Mouse (Mus musculus) midbrain, embryonic 16.5 days (tissue): ENCODE data around the gene Entpd2. TPM values are rescaled to one million over a fixed set of nuclear protein-coding genes. Genes with fewer than 3 reads are reported as not detected.

Source experiments
- ATAC-seq: fragments of 200-750 bp; cut with Nextera tagmentation; 2 replicates; pipeline ENCODE4 v1.8.0; 2017; ENCODE audit warnings: moderate TSS enrichment
- H3K27ac ChIP-seq: fragments of 300-500 bp; sonication (generic); 2 replicates; pipeline ENCODE4 v1.5.1; 2014; ENCODE audit warnings: mild to moderate bottlenecking, low read length, mixed read lengths
- H3K27me3 ChIP-seq: fragments of 300-500 bp; sonication (generic); 2 replicates; pipeline ENCODE4 v1.6.1; 2014; ENCODE audit warnings: low read depth, low read length, mixed read lengths; ENCODE audit not compliant: control insufficient read depth, insufficient read depth
- H3K36me3 ChIP-seq: fragments of 300-500 bp; sonication (generic); 2 replicates; pipeline ENCODE4 v1.6.1; 2014; ENCODE audit warnings: mild to moderate bottlenecking, low read length, moderate library complexity, mixed read lengths; ENCODE audit not compliant: control insufficient read depth, insufficient read depth
- H3K4me1 ChIP-seq: fragments of 300-500 bp; sonication (generic); 2 replicates; pipeline ENCODE4 v1.6.1; 2014; ENCODE audit warnings: mild to moderate bottlenecking, low read length, mixed read lengths; ENCODE audit not compliant: control insufficient read depth, insufficient read depth
- H3K4me2 ChIP-seq: fragments of 300-500 bp; sonication (generic); 2 replicates; pipeline ENCODE4 v1.6.1; 2014; ENCODE audit warnings: mild to moderate bottlenecking, low read length, mixed read lengths
- H3K4me3 ChIP-seq: fragments of 300-500 bp; sonication (generic); 2 replicates; pipeline ENCODE4 v1.5.1; 2014; ENCODE audit warnings: low read depth, mild to moderate bottlenecking, low read length, moderate library complexity, mixed read lengths
- H3K9ac ChIP-seq: fragments of 300-500 bp; sonication (generic); 2 replicates; pipeline ENCODE4 v1.6.1; 2014; ENCODE audit warnings: low read depth, low read length, mixed read lengths
- H3K9me3 ChIP-seq: fragments of 300-500 bp; sonication (generic); replicated peaks from 2 replicates; pipeline ENCODE4 v1.6.1; 2014; ENCODE audit warnings: mild to moderate bottlenecking, low read length, mixed read lengths; ENCODE audit not compliant: control insufficient read depth, poor library complexity, severe bottlenecking
- WGBS: fragments of 180-500 bp; shearing (Covaris S2); extraction: QIAGEN DNeasy Blood & Tissue Kit; methylation state at CpG from one replicate; pipeline ENCODE4 v1.1.7; 2014; 5-methylcytosine and 5-hydroxymethylcytosine counted together
- polyA plus RNA-seq: library from polyadenylated mRNA; unstranded; fragments of >200 nt; fragmentation: Nextera tagmentation; extraction: Ambion mirVana; gene quantifications from 2 replicates; pipeline ENCODE4 v1.2.1, GENCODE M21; 2015

The Entpd2 gene
- polyA plus RNA-seq, 1 experiment from 2014 or later = 9.0 TPM

- no peak for ATAC-seq
- no peaks in the 10 kb centered on the region for H3K27me3 ChIP-seq
These were observed 19.1 kb upstream of the Entpd2 start for GRCm38 (mm10) chr2:25376589-25376988.

GRCm38 (mm10) chr2:25384492-25384891 lies 11.2 kb upstream of the Entpd2 start:
- Histone ChIP-seq H3K4me1 (no peaks in the 10 kb centered on the region), H3K9ac (no peak overlapping the region), H3K36me3 (no peaks in the 10 kb centered on the region), H3K9me3 (no peaks in the 10 kb centered on the region), H3K4me3 (no peak overlapping the region), H3K4me2 (no peak overlapping the region), H3K27ac (no peak overlapping the region), H3K27me3 (no peaks in the 10 kb centered on the region)
- no peak for ATAC-seq
- WGBS = 74% methylated on average over 5 of the region's 5 CpGs

More at GRCm38 (mm10) chr2:25376589-25376988, 19.1 kb upstream of the Entpd2 start:
- no peaks in the 10 kb centered on the region for H3K36me3 ChIP-seq
- H3K4me1 ChIP-seq = peaks cover 6% of the 10 kb centered on the region
- no peak overlapping the region for H3K4me3 ChIP-seq
- no peak overlapping the region for H3K4me2 ChIP-seq
- 57% methylated on average over 4 of the region's 4 CpGs for WGBS
- no peak overlapping the region for H3K27ac ChIP-seq
- no peaks in the 10 kb centered on the region for H3K9me3 ChIP-seq
- no peak overlapping the region for H3K9ac ChIP-seq

- 74% methylated on average over 5 of the region's 5 CpGs for WGBS
- H3K4me2 ChIP-seq = no peak overlapping the region
- ATAC-seq = no peak
These were observed 4.4 kb upstream of the Entpd2 start for GRCm38 (mm10) chr2:25391266-25391665.

DNA sequence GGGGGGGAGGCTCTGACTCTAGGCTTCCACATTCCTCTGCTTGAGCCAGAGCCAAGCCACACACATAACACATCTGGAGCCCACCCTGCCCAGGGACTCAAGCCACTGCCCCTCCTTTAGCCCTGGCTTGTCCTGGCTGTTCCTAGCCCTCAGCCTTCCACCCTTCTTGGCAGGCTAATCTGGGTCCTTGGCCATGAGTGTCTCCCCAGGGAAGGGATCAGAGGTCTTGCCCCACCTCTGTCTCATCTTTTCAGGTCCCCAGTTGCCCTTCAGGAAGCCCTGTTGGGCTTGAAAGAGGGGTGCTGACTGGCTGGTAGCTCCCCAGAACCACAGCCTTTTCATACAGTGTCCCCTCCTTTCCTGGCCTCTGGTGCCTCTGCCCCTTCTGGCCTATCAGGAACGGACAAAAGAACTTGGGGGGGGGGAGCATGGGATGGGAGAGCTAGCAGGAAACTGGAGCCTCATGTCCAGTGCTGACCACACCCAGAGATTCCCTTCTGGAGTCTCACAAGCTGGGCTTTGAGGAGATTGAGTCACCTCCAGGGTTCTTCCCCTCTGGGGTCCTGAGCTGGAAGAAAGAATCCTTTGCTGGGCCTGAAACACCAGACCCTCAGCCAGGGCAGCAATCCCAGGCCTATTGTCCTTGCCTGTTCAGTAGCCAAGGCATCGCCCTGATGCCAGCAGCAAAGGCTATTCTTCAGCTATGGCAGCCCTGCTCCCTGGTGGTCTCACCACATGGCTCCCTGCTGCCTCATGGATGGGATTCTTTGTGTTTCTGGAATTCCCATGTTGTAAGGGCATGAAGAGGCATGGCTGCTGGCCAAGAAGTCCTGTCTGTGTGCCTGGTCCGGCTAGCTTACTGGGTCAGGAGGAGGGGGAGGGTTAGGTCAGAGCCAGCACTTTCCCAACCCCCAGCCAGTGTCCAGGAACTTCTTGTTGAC lies 1.1 kb upstream of the Entpd2 start:
- WGBS = 26% methylated on average over 3 of the region's 3 CpGs
- no peaks in the 10 kb centered on the region for H3K9me3 ChIP-seq
- ATAC-seq = peak; percentile 71
- H3K36me3 ChIP-seq = no peaks in the 10 kb centered on the region
- H3K4me1 ChIP-seq = peaks cover 6% of the 10 kb centered on the region; the same call in 1 of the 2 replicates
- H3K9ac ChIP-seq = no peak overlapping the region
- H3K27ac ChIP-seq = peak overlapping the region; percentile 22; the same call in 1 of the 2 replicates
- H3K4me3 ChIP-seq = no peak overlapping the region
- no peak overlapping the region for H3K4me2 ChIP-seq
- peaks cover 50% of the 10 kb centered on the region for H3K27me3 ChIP-seq

More at GRCm38 (mm10) chr2:25391266-25391665, 4.4 kb upstream of the Entpd2 start:
- Histone ChIP-seq H3K9ac (no peak overlapping the region), H3K27me3 (peaks cover 20% of the 10 kb centered on the region), H3K4me3 (no peak overlapping the region), H3K27ac (no peak overlapping the region), H3K9me3 (no peaks in the 10 kb centered on the region), H3K36me3 (no peaks in the 10 kb centered on the region), H3K4me1 (peaks cover 5% of the 10 kb centered on the region; the same call in 1 of the 2 replicates)

DNA sequence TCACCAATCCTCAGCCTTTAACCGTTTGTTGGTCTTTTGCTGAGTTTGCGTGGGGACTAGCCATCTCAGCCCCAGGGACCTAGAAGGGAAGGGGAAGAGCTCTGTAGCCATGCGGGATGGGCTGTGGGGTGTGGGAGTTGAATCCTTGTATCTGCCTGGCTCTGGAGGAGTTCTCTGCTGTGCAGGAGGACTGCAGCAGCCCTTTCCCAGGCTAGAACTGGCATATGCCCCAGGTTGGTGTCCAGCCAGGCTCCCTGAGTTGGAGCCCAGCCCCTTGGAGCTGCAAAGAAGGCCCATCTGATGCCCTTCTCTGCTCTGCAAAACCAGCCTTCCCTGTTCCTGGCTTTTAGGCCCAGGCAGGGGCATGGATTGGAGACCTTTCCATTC lies 916 bp downstream of the Entpd2 start:
- Histone ChIP-seq H3K4me1 (peaks cover 7% of the 10 kb centered on the region; the same call in 1 of the 2 replicates), H3K27me3 (peaks cover 57% of the 10 kb centered on the region), H3K4me2 (peak overlapping the region; percentile 63; the same call in 1 of the 2 replicates), H3K9me3 (no peaks in the 10 kb centered on the region), H3K36me3 (no peaks in the 10 kb centered on the region), H3K27ac (no peak overlapping the region), H3K9ac (no peak overlapping the region), H3K4me3 (no peak overlapping the region)
- 28% methylated on average over 3 of the region's 3 CpGs for WGBS
- ATAC-seq = no peak

- WGBS = 62% methylated on average over 1 of the region's 1 CpGs
These were observed 1.3 kb downstream of the Entpd2 start for GRCm38 (mm10) chr2:25397010-25397409.

GRCm38 (mm10) chr2:25398065-25398464 lies 2.4 kb downstream of the Entpd2 start:
- H3K4me1 ChIP-seq = peaks cover 7% of the 10 kb centered on the region; the same call in 1 of the 2 replicates
- no peaks in the 10 kb centered on the region for H3K9me3 ChIP-seq
- H3K27me3 ChIP-seq = peaks cover 57% of the 10 kb centered on the region
- no peak overlapping the region for H3K4me3 ChIP-seq
- H3K4me2 ChIP-seq = no peak overlapping the region
- no peak overlapping the region for H3K27ac ChIP-seq
- ATAC-seq = no peak
- no peak overlapping the region for H3K9ac ChIP-seq
- H3K36me3 ChIP-seq = no peaks in the 10 kb centered on the region
- 96% methylated on average over 7 of the region's 7 CpGs for WGBS

More at GRCm38 (mm10) chr2:25397010-25397409, 1.3 kb downstream of the Entpd2 start:
- ATAC-seq = no peak
- no peak overlapping the region for H3K27ac ChIP-seq
- H3K9ac ChIP-seq = no peak overlapping the region
- peaks cover 57% of the 10 kb centered on the region for H3K27me3 ChIP-seq
- H3K36me3 ChIP-seq = no peaks in the 10 kb centered on the region
- peaks cover 7% of the 10 kb centered on the region; the same call in 1 of the 2 replicates for H3K4me1 ChIP-seq
- H3K4me2 ChIP-seq = no peak overlapping the region
- no peak overlapping the region for H3K4me3 ChIP-seq
- no peaks in the 10 kb centered on the region for H3K9me3 ChIP-seq

- H3K27me3 ChIP-seq = peaks cover 57% of the 10 kb centered on the region
- H3K36me3 ChIP-seq = no peaks in the 10 kb centered on the region
- 68% methylated on average over 8 of the region's 8 CpGs for WGBS
- H3K4me2 ChIP-seq = peak within 1 kb of the TSS; percentile 68
- H3K4me1 ChIP-seq = peaks cover 10% of the 10 kb centered on the region
- no peak within 1 kb of the TSS for H3K27ac ChIP-seq
- no peak within 1 kb of the TSS for H3K9ac ChIP-seq
- no peaks in the 10 kb centered on the region for H3K9me3 ChIP-seq
- no peak for ATAC-seq
- H3K4me3 ChIP-seq = no peak within 1 kb of the TSS
These were observed 3.4 kb downstream of the Entpd2 start, which contains the start of gene Npdc1 for GRCm38 (mm10) chr2:25399051-25399450. TSS of gene Npdc1 (plus strand) at chr2:25399351.

DNA sequence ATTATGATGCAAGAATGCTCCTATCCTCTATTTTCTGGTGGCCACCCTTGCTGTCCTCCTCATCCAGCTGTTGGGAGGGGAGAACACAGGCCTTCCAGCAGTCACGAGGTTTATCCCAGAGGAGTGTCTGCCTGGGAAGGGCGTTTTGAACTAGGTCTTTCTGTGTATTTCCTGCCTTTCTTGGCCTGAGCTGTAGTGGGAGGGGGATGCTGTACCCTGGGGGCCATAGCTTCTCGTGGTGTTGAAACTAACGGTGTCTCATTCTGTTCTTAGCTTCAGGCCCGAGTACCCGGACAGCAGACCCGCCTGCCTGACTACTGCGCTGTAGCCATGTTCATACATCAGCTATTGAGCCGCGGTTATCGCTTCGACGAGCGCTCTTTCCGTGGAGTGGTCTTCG lies 4.6 kb downstream of the Entpd2 start:
- no peak for ATAC-seq
- Histone ChIP-seq H3K9me3 (no peaks in the 10 kb centered on the region), H3K9ac (peak overlapping the region; percentile 63), H3K4me3 (peak overlapping the region; percentile 36), H3K27ac (no peak overlapping the region), H3K36me3 (no peaks in the 10 kb centered on the region), H3K27me3 (peaks cover 47% of the 10 kb centered on the region), H3K4me1 (peaks cover 23% of the 10 kb centered on the region), H3K4me2 (peak overlapping the region; percentile 68)
- 19% methylated on average over 16 of the region's 16 CpGs for WGBS
